Mouse (Mus musculus): ENCODE data around the gene Susd3. TPM values are rescaled to one million over a fixed set of nuclear protein-coding genes. Genes with fewer than 3 reads are reported as not detected.
A peak's percentile ranks its signal among the peaks of the same experiment; 100 is the strongest.

Gene Susd3
- polyA plus RNA-seq, 1 experiment from 2014 or later: 2.5 TPM

DNA sequence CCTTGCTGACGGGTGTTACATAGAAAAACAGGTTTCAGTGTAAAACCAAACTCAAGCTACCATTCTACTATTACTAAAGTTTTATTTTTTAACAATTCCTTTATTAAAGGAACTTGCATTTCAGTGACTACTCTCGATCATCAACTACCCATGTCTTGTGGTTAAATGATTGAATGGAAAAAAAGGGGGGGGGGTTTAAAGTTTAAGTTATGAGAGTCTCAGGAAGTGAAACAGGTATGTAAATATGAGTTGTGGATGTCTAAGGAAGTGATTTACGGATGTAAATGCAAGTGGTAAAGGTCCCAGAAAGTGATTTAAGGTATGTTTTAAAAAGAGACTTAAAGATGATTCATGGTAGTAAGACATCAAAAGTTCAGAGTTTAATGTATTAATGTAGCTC lies 23.3 kb downstream of the Susd3 start:
- H3K4me2 ChIP-seq (ENCODE audit: low read depth, low read length): no peak overlapping the region
- no peaks in the 10 kb centered on the region for H3K27me3 ChIP-seq (ENCODE audit: insufficient read depth, low read length)
- H3K4me1 ChIP-seq (ENCODE audit: insufficient read depth): no peaks in the 10 kb centered on the region
- no peak overlapping the region for H3K9ac ChIP-seq (replicated peaks)
- TF ChIP-seq EP300 (IDR thresholded peaks at IDR 0.05; ENCODE audit: low read depth) (no peak), CTCF (IDR thresholded peaks at IDR 0.05; ENCODE audit: low read depth) (no peak)
- no peak overlapping the region for H3K4me3 ChIP-seq (ENCODE audit: low read depth, low read length)
- no peaks in the 10 kb centered on the region for H3K9me3 ChIP-seq (ENCODE audit: low read length)
- 62% methylated on average over 3 of the region's 3 CpGs for WGBS (ENCODE audit: insufficient replicate concordance)
- ATAC-seq (no peak), DNase-seq (no peak)
- H3K36me3 ChIP-seq (replicated peaks; ENCODE audit: insufficient read depth, low read length): no peaks in the 10 kb centered on the region
- H3K27ac ChIP-seq (ENCODE audit: low read depth): no peak overlapping the region

DNA sequence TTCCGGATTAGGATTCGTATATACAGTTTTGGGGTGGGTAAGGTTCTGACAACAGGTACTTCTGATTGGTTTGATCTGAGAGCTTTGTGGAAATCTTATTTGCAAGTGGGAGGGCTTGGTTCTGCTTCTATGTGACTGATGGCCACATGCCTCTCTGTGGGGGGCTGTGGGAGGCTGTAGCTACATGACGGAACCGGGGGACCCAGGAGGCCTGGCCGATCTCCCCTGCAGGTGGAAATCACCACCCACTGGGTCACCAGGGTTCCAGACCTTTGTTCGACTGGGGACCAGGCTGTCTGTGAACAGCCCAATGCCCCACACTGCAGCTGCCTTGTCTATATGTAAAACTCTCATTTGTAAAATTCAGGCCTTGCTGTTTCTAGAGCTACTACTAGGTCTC lies 23.8 kb downstream of the Susd3 start:
- Histone ChIP-seq H3K27me3 (ENCODE audit: insufficient read depth, low read length) (no peaks in the 10 kb centered on the region), H3K9ac (replicated peaks) (no peak overlapping the region), H3K4me3 (ENCODE audit: low read depth, low read length) (no peak overlapping the region), H3K4me1 (ENCODE audit: insufficient read depth) (no peaks in the 10 kb centered on the region), H3K27ac (ENCODE audit: low read depth) (no peak overlapping the region), H3K9me3 (ENCODE audit: low read length) (no peaks in the 10 kb centered on the region), H3K4me2 (ENCODE audit: low read depth, low read length) (no peak overlapping the region), H3K36me3 (replicated peaks; ENCODE audit: insufficient read depth, low read length) (no peaks in the 10 kb centered on the region)
- DNase-seq (no peak), ATAC-seq (no peak)
- TF ChIP-seq CTCF (IDR thresholded peaks at IDR 0.05; ENCODE audit: low read depth) (no peak), EP300 (IDR thresholded peaks at IDR 0.05; ENCODE audit: low read depth) (no peak)
- 65% methylated on average over 6 of the region's 6 CpGs for WGBS (ENCODE audit: insufficient replicate concordance)

DNA sequence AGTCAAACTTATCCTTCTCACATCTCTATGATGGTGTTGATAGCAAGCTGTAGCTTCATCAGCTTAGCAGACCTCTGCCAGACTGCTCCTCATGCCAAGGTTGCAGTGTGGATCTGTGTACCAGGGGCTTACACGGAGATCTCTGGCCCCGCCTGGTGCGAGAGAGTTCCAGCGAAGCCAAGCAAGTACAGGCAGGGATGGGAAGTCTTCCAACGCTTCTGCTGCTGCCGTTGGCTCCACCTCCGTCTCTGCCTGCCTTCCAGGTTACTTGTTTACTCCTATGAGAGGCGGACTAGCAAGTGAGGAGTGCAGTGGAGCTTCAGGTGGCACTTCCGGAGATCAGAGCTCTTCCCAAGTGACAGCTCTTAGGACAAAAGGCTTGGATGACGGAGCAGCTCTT lies 24.2 kb downstream of the Susd3 start:
- ATAC-seq: no peak

DNA sequence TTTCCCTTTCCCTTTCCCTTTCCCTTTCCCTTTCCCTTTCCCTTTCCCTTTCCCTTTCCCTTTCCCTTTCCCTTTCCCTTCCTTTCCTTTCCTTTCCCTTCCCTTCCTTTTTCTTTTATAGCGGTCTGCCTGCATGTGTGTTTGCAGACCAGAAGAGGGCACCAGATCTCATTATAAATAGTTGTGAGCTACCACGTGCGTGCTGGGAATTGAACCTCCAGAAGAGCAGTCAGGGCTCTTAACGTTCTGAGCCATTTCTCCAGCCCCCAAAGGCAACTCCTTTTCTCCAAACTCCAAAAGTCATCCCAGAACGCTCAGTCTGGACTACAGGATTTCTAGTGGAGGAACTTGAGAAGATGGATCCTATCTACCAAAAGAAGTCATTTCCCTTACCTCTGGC lies 27.6 kb downstream of the Susd3 start:
- no peak overlapping the region for H3K4me2 ChIP-seq (ENCODE audit: low read depth, low read length)
- no peaks in the 10 kb centered on the region for H3K9me3 ChIP-seq (ENCODE audit: low read length)
- no peak overlapping the region for H3K9ac ChIP-seq (replicated peaks)
- WGBS (ENCODE audit: insufficient replicate concordance): 36% methylated on average over 5 of the region's 5 CpGs
- no peak overlapping the region for H3K27ac ChIP-seq (ENCODE audit: low read depth)
- no peaks in the 10 kb centered on the region for H3K36me3 ChIP-seq (replicated peaks; ENCODE audit: insufficient read depth, low read length)
- no peak overlapping the region for H3K4me3 ChIP-seq (ENCODE audit: low read depth, low read length)
- DNase-seq (no peak), ATAC-seq (no peak)
- H3K27me3 ChIP-seq (ENCODE audit: insufficient read depth, low read length): no peaks in the 10 kb centered on the region
- TF ChIP-seq CTCF (IDR thresholded peaks at IDR 0.05; ENCODE audit: low read depth) (peak; percentile 33), EP300 (IDR thresholded peaks at IDR 0.05; ENCODE audit: low read depth) (no peak)
- peaks cover 10% of the 10 kb centered on the region for H3K4me1 ChIP-seq (ENCODE audit: insufficient read depth)

More for the DNA sequence above, 24.2 kb downstream of the Susd3 start:
- no peak for TF ChIP-seq EP300 (IDR thresholded peaks at IDR 0.05; ENCODE audit: low read depth)
- no peak for TF ChIP-seq CTCF (IDR thresholded peaks at IDR 0.05; ENCODE audit: low read depth)
- no peak for DNase-seq
- no peaks in the 10 kb centered on the region for H3K9me3 ChIP-seq (ENCODE audit: low read length)
- no peaks in the 10 kb centered on the region for H3K27me3 ChIP-seq (ENCODE audit: insufficient read depth, low read length)
- H3K36me3 ChIP-seq (replicated peaks; ENCODE audit: insufficient read depth, low read length): no peaks in the 10 kb centered on the region
- WGBS (ENCODE audit: insufficient replicate concordance): 45% methylated on average over 10 of the region's 10 CpGs
- H3K27ac ChIP-seq (ENCODE audit: low read depth): no peak overlapping the region
- no peak overlapping the region for H3K4me3 ChIP-seq (ENCODE audit: low read depth, low read length)
- H3K4me2 ChIP-seq (ENCODE audit: low read depth, low read length): no peak overlapping the region
- H3K9ac ChIP-seq (replicated peaks): no peak overlapping the region
- no peaks in the 10 kb centered on the region for H3K4me1 ChIP-seq (ENCODE audit: insufficient read depth)

DNA sequence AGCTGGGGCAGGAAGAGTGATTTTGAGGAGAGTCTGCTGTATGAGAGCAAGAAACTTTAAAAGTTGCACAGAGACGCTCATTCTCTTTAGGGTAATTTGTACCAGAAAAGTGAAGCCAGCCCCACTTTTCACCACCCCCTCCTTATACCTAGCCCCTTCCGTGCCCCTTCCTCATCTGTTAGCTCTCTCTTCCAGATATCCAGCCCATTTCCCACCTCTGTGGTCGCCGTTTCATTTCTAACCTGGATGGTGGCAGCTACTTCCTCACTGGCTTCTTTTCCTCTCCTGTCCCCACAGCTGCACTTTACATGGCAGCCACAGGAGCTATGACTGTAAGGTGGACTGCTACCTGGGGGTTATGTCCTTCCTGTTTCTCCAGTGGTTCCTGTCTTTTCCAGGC lies 29.1 kb downstream of the Susd3 start:
- DNase-seq: no peak
- no peaks in the 10 kb centered on the region for H3K36me3 ChIP-seq (replicated peaks; ENCODE audit: insufficient read depth, low read length)
- H3K4me2 ChIP-seq (ENCODE audit: low read depth, low read length): no peak overlapping the region

DNA sequence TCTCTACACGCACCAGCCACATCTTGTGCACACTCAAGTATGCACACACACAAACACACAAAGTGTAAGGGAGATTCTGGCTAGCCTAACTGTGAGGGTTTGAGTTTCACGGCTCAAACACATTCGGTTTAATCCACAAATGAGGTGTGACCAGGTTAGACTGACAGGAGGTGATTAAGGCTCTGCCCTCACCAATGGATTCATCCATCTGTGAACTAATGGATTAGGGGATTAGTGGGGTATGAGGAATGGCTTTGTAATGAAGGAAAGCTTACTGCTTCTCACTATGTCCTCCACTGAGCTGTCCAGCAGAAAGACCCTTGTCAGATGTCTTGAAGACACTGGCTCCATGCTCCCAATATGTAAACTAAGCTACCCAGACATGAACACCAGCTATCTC lies 29.9 kb downstream of the Susd3 start:
- Histone ChIP-seq H3K4me1 (ENCODE audit: insufficient read depth) (peaks cover 27% of the 10 kb centered on the region), H3K4me2 (ENCODE audit: low read depth, low read length) (no peak overlapping the region), H3K27me3 (ENCODE audit: insufficient read depth, low read length) (no peaks in the 10 kb centered on the region), H3K36me3 (replicated peaks; ENCODE audit: insufficient read depth, low read length) (no peaks in the 10 kb centered on the region), H3K4me3 (ENCODE audit: low read depth, low read length) (no peak overlapping the region), H3K9ac (replicated peaks) (no peak overlapping the region), H3K27ac (ENCODE audit: low read depth) (no peak overlapping the region), H3K9me3 (ENCODE audit: low read length) (no peaks in the 10 kb centered on the region)
- ATAC-seq (no peak), DNase-seq (no peak)
- 71% methylated on average over 3 of the region's 3 CpGs for WGBS (ENCODE audit: insufficient replicate concordance)
- no peak for TF ChIP-seq EP300 (IDR thresholded peaks at IDR 0.05; ENCODE audit: low read depth)
- no peak for TF ChIP-seq CTCF (IDR thresholded peaks at IDR 0.05; ENCODE audit: low read depth)

More for the DNA sequence above, 29.1 kb downstream of the Susd3 start:
- no peak overlapping the region for H3K4me3 ChIP-seq (ENCODE audit: low read depth, low read length)
- H3K27me3 ChIP-seq (ENCODE audit: insufficient read depth, low read length): no peaks in the 10 kb centered on the region
- H3K27ac ChIP-seq (ENCODE audit: low read depth): no peak overlapping the region
- no peak for ATAC-seq
- H3K9ac ChIP-seq (replicated peaks): no peak overlapping the region
- peaks cover 20% of the 10 kb centered on the region for H3K4me1 ChIP-seq (ENCODE audit: insufficient read depth)
- TF ChIP-seq CTCF (IDR thresholded peaks at IDR 0.05; ENCODE audit: low read depth) (no peak), EP300 (IDR thresholded peaks at IDR 0.05; ENCODE audit: low read depth) (no peak)
- WGBS (ENCODE audit: insufficient replicate concordance): 63% methylated on average over 4 of the region's 4 CpGs
- H3K9me3 ChIP-seq (ENCODE audit: low read length): no peaks in the 10 kb centered on the region

Data from liver, postnatal 0 days (tissue).